Mouse (Mus musculus): Measurements from ENCODE around the gene Cradd.

Cradd gene

GRCm38 (mm10) chr10:95323393-95324277 is at the start of gene Cradd:
Gene Cradd (minus strand): TSS chr10:95324133.
- peak; percentile 98 for DNase-seq (ENCODE audit: low read depth, low spot score)

- no peak for DNase-seq (ENCODE audit: low read depth, low spot score)
Observed at GRCm38 (mm10) chr10:95373340-95373739, 49.4 kb upstream of the Cradd start.

- no peak for DNase-seq (ENCODE audit: low read depth, low spot score)
Observed at GRCm38 (mm10) chr10:95371942-95372341, 48.0 kb upstream of the Cradd start.

- no peak for DNase-seq (ENCODE audit: low read depth, low spot score)
Observed at GRCm38 (mm10) chr10:95369190-95369589, 45.3 kb upstream of the Cradd start.

GRCm38 (mm10) chr10:95368151-95368550 is 44.2 kb upstream of the Cradd start:
- no peak for DNase-seq (ENCODE audit: low read depth, low spot score)

GRCm38 (mm10) chr10:95367661-95368089 is 43.7 kb upstream of the Cradd start:
- no peak for DNase-seq (ENCODE audit: low read depth, low spot score)

- no peak for DNase-seq (ENCODE audit: low read depth, low spot score)
Observed at GRCm38 (mm10) chr10:95367241-95367640, 43.3 kb upstream of the Cradd start.

- no peak for DNase-seq (ENCODE audit: low read depth, low spot score)
Observed at GRCm38 (mm10) chr10:95362326-95362725, 38.4 kb upstream of the Cradd start.

- no peak for DNase-seq (ENCODE audit: low read depth, low spot score)
Observed at GRCm38 (mm10) chr10:95361260-95361841, 37.4 kb upstream of the Cradd start.

GRCm38 (mm10) chr10:95360048-95360447 is 36.1 kb upstream of the Cradd start:
- no peak for DNase-seq (ENCODE audit: low read depth, low spot score)

- DNase-seq (ENCODE audit: low read depth, low spot score), result peak; percentile 58
Observed at GRCm38 (mm10) chr10:95357721-95358120, 33.8 kb upstream of the Cradd start.

- no peak for DNase-seq (ENCODE audit: low read depth, low spot score)
Observed at GRCm38 (mm10) chr10:95356711-95357110, 32.8 kb upstream of the Cradd start.

- no peak for DNase-seq (ENCODE audit: low read depth, low spot score)
Observed at GRCm38 (mm10) chr10:95355678-95356268, 31.8 kb upstream of the Cradd start.

GRCm38 (mm10) chr10:95354673-95355072 is 30.7 kb upstream of the Cradd start:
- DNase-seq (ENCODE audit: low read depth, low spot score), result peak; percentile 78

- DNase-seq (ENCODE audit: low read depth, low spot score), result peak; percentile 92
Observed at GRCm38 (mm10) chr10:95354047-95354446, 30.1 kb upstream of the Cradd start.

- no peak for DNase-seq (ENCODE audit: low read depth, low spot score)
Observed at GRCm38 (mm10) chr10:95348457-95348856, 24.5 kb upstream of the Cradd start.

GRCm38 (mm10) chr10:95347776-95348175 is 23.8 kb upstream of the Cradd start:
- DNase-seq (ENCODE audit: low read depth, low spot score), result no peak

GRCm38 (mm10) chr10:95342833-95343590 is 19.1 kb upstream of the Cradd start:
- no peak for DNase-seq (ENCODE audit: low read depth, low spot score)

GRCm38 (mm10) chr10:95340676-95341075 is 16.7 kb upstream of the Cradd start:
- no peak for DNase-seq (ENCODE audit: low read depth, low spot score)

GRCm38 (mm10) chr10:95337589-95337988 is 13.7 kb upstream of the Cradd start:
- no peak for DNase-seq (ENCODE audit: low read depth, low spot score)

GRCm38 (mm10) chr10:95336781-95337544 is 13.0 kb upstream of the Cradd start:
- DNase-seq (ENCODE audit: low read depth, low spot score), result no peak
